Mouse (Mus musculus) skeletal muscle tissue, adult 2 months (tissue): ENCODE data around the gene Dnaic2.
A peak's percentile ranks its signal among the peaks of the same experiment; 100 is the strongest.

Experiments used
- DNase-seq: peaks from one replicate; pipeline ENCODE4 v3.0.0-alpha.2; 2012; ENCODE audit warnings: low read depth, low spot score

Dnaic2 gene

GRCm38 (mm10) chr11:114747564-114748138, 20.4 kb downstream of the Dnaic2 start:
- DNase-seq: no peak

GRCm38 (mm10) chr11:114764820-114765818, 37.9 kb downstream of the Dnaic2 start, which contains the start of gene Kif19a:
Gene Kif19a, plus strand, starts transcription at chr11:114765388.
- DNase-seq: peak; percentile 51

- DNase-seq: no peak
Measured at GRCm38 (mm10) chr11:114769911-114770310, 42.7 kb downstream of the Dnaic2 start.

GRCm38 (mm10) chr11:114771896-114772295, 44.7 kb downstream of the Dnaic2 start:
- DNase-seq: no peak

GRCm38 (mm10) chr11:114780076-114780475, 52.9 kb downstream of the Dnaic2 start:
- no peak for DNase-seq

GRCm38 (mm10) chr11:114785892-114786291, 58.7 kb downstream of the Dnaic2 start:
- DNase-seq: no peak

- no peak for DNase-seq
Measured at GRCm38 (mm10) chr11:114786326-114786725, 59.1 kb downstream of the Dnaic2 start.

GRCm38 (mm10) chr11:114787611-114788010, 60.4 kb downstream of the Dnaic2 start:
- no peak for DNase-seq

GRCm38 (mm10) chr11:114789061-114789714, 62.0 kb downstream of the Dnaic2 start:
- DNase-seq: peak; percentile 47

GRCm38 (mm10) chr11:114789716-114790115, 62.5 kb downstream of the Dnaic2 start:
- no peak for DNase-seq

GRCm38 (mm10) chr11:114790171-114790570, 63.0 kb downstream of the Dnaic2 start:
- no peak for DNase-seq

GRCm38 (mm10) chr11:114790841-114791240, 63.6 kb downstream of the Dnaic2 start:
- DNase-seq: no peak

GRCm38 (mm10) chr11:114791351-114791889, 64.2 kb downstream of the Dnaic2 start:
- DNase-seq: no peak

GRCm38 (mm10) chr11:114791891-114792411, 64.7 kb downstream of the Dnaic2 start:
- DNase-seq: no peak

- DNase-seq: no peak
Measured at GRCm38 (mm10) chr11:114792931-114793494, 65.8 kb downstream of the Dnaic2 start.

- DNase-seq: no peak
Measured at GRCm38 (mm10) chr11:114793868-114794545, 66.8 kb downstream of the Dnaic2 start.

GRCm38 (mm10) chr11:114794691-114795090, 67.5 kb downstream of the Dnaic2 start:
- no peak for DNase-seq

GRCm38 (mm10) chr11:114795231-114795746, 68.1 kb downstream of the Dnaic2 start:
- no peak for DNase-seq

GRCm38 (mm10) chr11:114795848-114796322, 68.7 kb downstream of the Dnaic2 start, which contains the start of gene Btbd17:
Gene Btbd17, minus strand, starts transcription at chr11:114795945.
- DNase-seq: no peak

GRCm38 (mm10) chr11:114797176-114797575, 70.0 kb downstream of the Dnaic2 start:
- DNase-seq: no peak
